Mouse (Mus musculus) lung, postnatal 14 days (tissue): ENCODE measurements around the gene Nrbf2.

Experiments used
- DNase-seq: peaks from one replicate; pipeline ENCODE4 v3.0.0; 2021

Nrbf2 gene

GRCm38 (mm10) chr10:67285176-67285814 lies at the start of gene Nrbf2:
Gene Nrbf2, minus strand, starts transcription at chr10:67285305.
- DNase-seq, result peak; percentile 82

- no peak for DNase-seq
These were observed 45.5 kb upstream of the Nrbf2 start for GRCm38 (mm10) chr10:67330580-67330979.

GRCm38 (mm10) chr10:67329661-67330060 lies 44.6 kb upstream of the Nrbf2 start:
- no peak for DNase-seq

- DNase-seq, result no peak
These were observed 43.1 kb upstream of the Nrbf2 start for GRCm38 (mm10) chr10:67328208-67328607.

DNA sequence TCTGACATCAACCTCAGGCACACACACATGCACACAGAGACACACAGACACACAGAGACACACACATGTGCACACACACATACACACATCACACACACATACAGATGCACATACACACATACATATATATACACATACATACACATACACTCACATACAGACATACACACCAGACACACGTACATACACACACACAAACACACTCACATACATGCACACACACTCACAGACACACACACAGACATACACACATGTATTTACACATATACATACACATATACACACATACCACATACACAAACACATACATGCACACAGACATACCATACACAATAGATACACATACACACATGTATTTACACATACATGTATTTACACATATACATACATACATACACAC lies 38.9 kb upstream of the Nrbf2 start:
- DNase-seq, result no peak

DNA sequence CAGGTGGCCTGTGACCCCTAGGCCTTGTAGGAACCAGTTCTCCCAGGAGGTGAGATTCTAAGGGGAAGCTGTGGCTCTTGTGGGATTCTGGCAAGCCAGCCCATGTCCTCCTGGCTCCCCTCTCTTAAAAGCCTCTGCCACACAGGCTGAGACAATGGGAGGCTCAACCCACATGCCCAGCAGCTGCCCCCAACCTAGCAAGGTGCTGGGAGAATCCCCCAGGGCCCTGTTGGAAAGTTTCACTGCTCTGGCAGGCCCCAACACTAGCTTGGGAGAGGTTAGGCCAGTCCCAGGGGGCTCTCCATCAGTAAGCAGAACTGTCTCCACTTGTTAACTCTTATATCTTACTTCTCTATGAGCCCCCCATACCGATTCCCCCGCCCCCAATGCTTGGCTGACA lies 36.3 kb upstream of the Nrbf2 start:
- no peak for DNase-seq

DNA sequence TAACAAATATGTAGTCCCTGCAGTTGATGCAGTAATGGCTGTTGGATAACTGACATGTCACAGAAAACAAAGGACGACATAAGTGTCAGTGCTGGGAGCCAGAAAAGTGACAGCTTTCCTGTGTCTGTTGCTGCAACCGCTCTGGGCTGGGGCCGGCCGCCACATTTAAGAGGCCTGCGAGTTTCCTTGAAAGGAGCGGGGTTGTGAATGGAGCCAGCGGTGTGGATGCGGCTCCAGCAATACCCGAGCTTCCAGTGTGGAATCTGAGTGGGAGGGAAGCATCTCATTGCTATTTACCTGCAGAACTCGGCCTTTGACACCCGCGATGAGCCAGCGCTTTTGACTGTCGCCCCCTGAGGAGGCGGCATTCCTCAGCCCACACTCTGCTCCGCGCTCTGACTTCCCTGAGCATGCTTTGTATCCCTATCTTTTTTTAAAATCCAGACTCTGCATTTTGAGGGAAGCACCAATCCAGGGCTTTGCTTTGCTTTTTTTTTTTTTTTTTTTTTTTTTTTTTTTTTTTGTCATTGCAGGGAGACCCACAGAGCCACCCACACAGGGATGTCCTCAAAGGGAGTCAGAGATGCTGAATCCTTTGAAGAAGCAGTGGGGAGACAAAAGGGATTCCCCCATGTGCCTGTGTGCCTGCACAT lies 35.2 kb upstream of the Nrbf2 start:
- no peak for DNase-seq

GRCm38 (mm10) chr10:67319016-67319725 lies 34.1 kb upstream of the Nrbf2 start:
- DNase-seq, result no peak

- DNase-seq, result peak; percentile 58
These were observed 32.9 kb upstream of the Nrbf2 start for GRCm38 (mm10) chr10:67317931-67318460.

- peak; percentile 63 for DNase-seq
These were observed 29.8 kb upstream of the Nrbf2 start for GRCm38 (mm10) chr10:67314811-67315435.

- DNase-seq, result peak; percentile 10
These were observed 27.4 kb upstream of the Nrbf2 start for GRCm38 (mm10) chr10:67312456-67312855.

- peak; percentile 72 for DNase-seq
These were observed 26.3 kb upstream of the Nrbf2 start for GRCm38 (mm10) chr10:67311277-67311959.

GRCm38 (mm10) chr10:67309483-67310138 lies 24.5 kb upstream of the Nrbf2 start:
- DNase-seq, result no peak

GRCm38 (mm10) chr10:67302340-67302739 lies 17.2 kb upstream of the Nrbf2 start:
- no peak for DNase-seq

DNA sequence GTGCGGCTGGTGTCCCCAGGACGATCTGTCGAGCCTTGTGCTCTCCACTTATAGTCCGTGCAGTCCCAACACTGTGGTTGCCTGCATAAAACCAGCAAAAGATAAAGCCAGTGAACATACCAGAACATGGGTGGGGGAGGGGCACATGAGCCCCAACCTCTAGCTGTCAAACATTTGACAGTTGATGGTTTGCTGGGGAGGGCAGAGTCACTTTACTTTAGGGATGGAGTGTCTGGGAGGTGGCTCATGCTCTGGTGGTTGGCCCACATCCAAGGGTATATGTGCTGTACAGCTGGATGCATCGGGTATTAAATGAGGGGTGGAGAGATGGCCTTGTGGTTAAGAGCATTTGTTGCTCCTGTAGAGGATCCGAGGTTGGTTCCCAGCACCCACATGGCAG lies 15.9 kb upstream of the Nrbf2 start:
- no peak for DNase-seq

DNA sequence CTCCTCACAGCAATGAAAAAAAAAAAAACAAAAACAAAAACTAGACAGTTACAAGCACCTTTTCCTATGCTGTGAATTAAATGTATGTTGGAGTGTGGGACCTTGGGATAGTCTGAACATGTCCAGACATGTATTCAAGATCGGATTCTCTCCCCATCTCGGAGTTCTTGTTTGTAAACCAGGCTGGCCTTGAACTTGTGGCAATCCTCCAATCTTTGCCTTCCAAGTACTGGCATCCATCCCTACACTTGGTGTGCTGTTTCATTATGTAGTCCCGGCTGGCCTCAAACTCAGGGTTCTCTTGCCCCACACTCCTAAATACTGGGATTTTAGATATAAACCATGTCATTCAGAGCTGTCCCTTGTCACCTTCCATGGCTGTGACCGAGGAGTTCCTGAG lies 14.2 kb upstream of the Nrbf2 start:
- no peak for DNase-seq

- no peak for DNase-seq
These were observed 13.8 kb upstream of the Nrbf2 start for GRCm38 (mm10) chr10:67298856-67299255.

DNA sequence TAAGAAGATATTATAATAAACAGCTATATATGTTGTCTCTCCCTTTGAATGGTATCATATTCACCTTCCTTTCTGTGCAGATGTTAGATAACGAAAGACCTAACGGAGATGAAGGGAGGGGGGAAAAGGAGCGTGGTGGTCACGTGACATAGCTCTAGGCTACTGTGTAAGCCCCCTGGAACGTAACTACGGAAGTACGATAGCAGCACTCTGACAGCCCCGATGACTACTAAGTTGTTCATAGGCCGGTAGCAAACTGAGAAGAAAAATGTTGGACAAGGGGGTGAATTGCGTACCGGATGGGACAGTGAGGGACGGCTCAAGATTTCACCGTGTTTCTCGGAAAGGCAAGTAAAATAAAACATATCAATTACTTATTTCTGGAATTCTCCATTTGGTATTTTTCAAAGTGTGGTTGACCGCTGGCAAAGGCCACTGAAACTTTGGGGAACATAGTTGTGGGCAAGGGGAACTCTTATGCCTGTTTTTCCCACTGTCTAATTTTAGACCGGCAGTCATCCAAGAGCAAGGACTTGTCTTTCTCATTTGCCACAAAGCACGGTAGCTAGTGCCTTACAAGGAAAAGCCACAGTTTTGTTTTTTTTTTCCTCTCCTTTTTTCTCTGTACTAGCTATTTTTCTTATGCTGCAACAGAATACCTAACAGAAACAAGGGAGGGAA lies 12.2 kb upstream of the Nrbf2 start:
- DNase-seq, result no peak

DNA sequence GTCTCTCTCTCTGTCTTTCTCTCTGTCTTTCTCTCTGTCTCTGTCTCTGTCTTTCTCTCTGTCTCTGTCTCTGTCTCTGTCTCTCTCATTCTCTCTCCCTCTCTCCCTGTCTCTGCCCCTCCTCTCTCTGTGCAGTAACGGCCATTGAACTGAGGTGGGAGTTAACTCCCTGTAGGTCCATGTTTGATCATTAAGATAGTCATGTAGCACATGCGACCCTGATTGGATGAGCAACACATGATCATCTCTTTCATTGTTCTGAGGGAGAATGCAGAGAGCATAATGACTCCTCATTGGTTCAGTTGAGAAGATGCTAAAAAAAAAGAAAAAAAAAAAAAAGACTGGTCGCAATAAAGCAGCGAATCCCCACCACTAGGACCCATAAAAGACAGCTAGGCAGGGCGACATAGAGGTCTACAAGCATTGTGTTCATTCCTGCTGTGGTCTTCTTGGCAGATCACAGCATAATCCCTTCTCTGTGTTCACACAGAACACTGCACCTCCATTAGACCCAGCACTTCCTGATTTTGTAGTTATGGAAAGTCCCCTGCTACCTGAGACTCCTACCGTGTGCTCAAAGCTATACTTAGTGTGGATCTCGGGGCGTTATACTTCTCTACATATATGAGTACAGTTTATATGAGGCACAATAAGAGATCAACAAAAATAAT lies 11.5 kb upstream of the Nrbf2 start:
- DNase-seq, result no peak

- DNase-seq, result no peak
These were observed 10.9 kb upstream of the Nrbf2 start for GRCm38 (mm10) chr10:67295938-67296466.

DNA sequence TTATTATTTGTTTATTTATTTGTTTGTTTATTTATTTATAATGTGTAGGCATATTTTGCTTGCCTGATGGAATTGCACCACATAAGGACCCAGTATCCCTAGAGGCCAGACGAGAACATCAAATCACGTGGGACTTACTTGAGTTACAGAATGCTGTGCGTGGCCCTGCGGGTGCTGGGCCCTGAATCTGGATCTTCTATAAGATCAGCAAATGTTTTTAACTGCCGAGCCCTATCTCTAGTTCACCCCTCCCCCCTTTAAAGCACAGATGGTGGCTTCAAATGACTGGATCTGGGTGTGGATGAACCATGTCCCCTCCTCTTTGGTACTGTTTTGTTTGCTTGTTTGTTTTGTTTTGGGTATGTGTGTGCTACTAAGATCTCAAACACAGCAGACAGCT lies 10.2 kb upstream of the Nrbf2 start:
- DNase-seq, result no peak
